Comparison of ENCODE assay signal across 8 mouse cellular contexts in genomic region chr5:73292502-73293457, GRCm38 (mm10). TPM values are rescaled to one million over a fixed set of nuclear protein-coding genes. Genes with fewer than 3 reads are reported as not detected.
A peak's percentile ranks its signal among the peaks of the same experiment; 100 is the strongest.
DNase-seq lines count a peak whose midpoint lies in the region; ATAC-seq lines count a peak whose summit lies in the region.

Gene Ociad1, plus strand, starts transcription at chr5:73292784.

- peaks cover 23% of the 10 kb centered on the region for H3K36me3 ChIP-seq in heart, embryonic 13.5 days
- peaks cover 28% of the 10 kb centered on the region for H3K36me3 ChIP-seq in liver, embryonic 12.5 days
- 0 out of 2 replicates have a peak, but pooled peaks cover 12% of the 10 kb centered on the region for H3K36me3 ChIP-seq in stomach, embryonic 15.5 days

- H3K9me3 ChIP-seq in heart, embryonic 13.5 days, result no peaks in the 10 kb centered on the region
- H3K9me3 ChIP-seq in liver, embryonic 12.5 days (replicated peaks), result no peaks in the 10 kb centered on the region
- H3K9me3 ChIP-seq in stomach, embryonic 15.5 days, result no peaks in the 10 kb centered on the region

- peak; percentile 99 for ATAC-seq in heart, embryonic 13.5 days (ENCODE audit: extremely low read depth, insufficient number of reproducible peaks, low FRiP score, low TSS enrichment)
- peak; percentile 98 for ATAC-seq in liver, embryonic 12.5 days
- peak; percentile 99 for ATAC-seq in stomach, embryonic 15.5 days (ENCODE audit: insufficient read depth, low FRiP score, low read depth)

- H3K27ac ChIP-seq in brown adipose tissue, adult 24 weeks (replicated peaks; ENCODE audit: low read depth, low read length), result peak within 1 kb of the TSS; percentile 91
- H3K27ac ChIP-seq in heart, embryonic 13.5 days (replicated peaks), result peak within 1 kb of the TSS; percentile 98
- H3K27ac ChIP-seq in liver, embryonic 12.5 days, result peak within 1 kb of the TSS; percentile 94
- H3K27ac ChIP-seq in stomach, embryonic 15.5 days, result peak within 1 kb of the TSS; percentile 93

- peak within 1 kb of the TSS; percentile 73 for H3K4me3 ChIP-seq in brown adipose tissue, adult 24 weeks (ENCODE audit: insufficient read depth, low read depth, low read length)
- peak within 1 kb of the TSS; percentile 93 for H3K4me3 ChIP-seq in heart, embryonic 13.5 days
- peak within 1 kb of the TSS; percentile 90 for H3K4me3 ChIP-seq in liver, embryonic 12.5 days
- H3K4me3 ChIP-seq in stomach, embryonic 15.5 days (replicated peaks), result peak within 1 kb of the TSS; percentile 84

- H3K27me3 ChIP-seq in heart, embryonic 13.5 days (replicated peaks), result no peaks in the 10 kb centered on the region
- no peaks in the 10 kb centered on the region for H3K27me3 ChIP-seq in liver, embryonic 12.5 days (replicated peaks)
- H3K27me3 ChIP-seq in stomach, embryonic 15.5 days (replicated peaks), result no peaks in the 10 kb centered on the region

- no peaks in the 10 kb centered on the region for H3K4me1 ChIP-seq in brown adipose tissue, adult 24 weeks (ENCODE audit: control insufficient read depth, insufficient read depth, insufficient read length, low read length)
- peaks cover 31% of the 10 kb centered on the region for H3K4me1 ChIP-seq in heart, embryonic 13.5 days
- H3K4me1 ChIP-seq in liver, embryonic 12.5 days, result peaks cover 31% of the 10 kb centered on the region
- peaks cover 8% of the 10 kb centered on the region for H3K4me1 ChIP-seq in stomach, embryonic 15.5 days

- peak; percentile 98 for DNase-seq in CD4-positive, CD25-positive, alpha-beta regulatory T cell, adult 2 months (ENCODE audit: low read depth, low spot score)
- DNase-seq in fat pad, adult 2 months (ENCODE audit: extremely low read depth, low read depth, low spot score), result peak; percentile 49
- peak; percentile 97 for DNase-seq in kidney, postnatal 10 days
- peak; percentile 94 to 95 for DNase-seq in natural killer cell, adult 2 months (ENCODE audit: low spot score in 2 of 2)

- WGBS in heart, embryonic 13.5 days, result under 1% methylated on average over 56 of the region's 58 CpGs
- WGBS in liver, embryonic 12.5 days (ENCODE audit: insufficient replicate concordance), result under 1% methylated on average over 58 of the region's 58 CpGs
- under 1% methylated on average over 58 of the region's 58 CpGs for whole genome bisulfite sequencing in stomach, embryonic 15.5 days

- H3K4me2 ChIP-seq in heart, embryonic 13.5 days, result peak within 1 kb of the TSS; percentile 83
- H3K4me2 ChIP-seq in liver, embryonic 12.5 days, result peak within 1 kb of the TSS; percentile 71
- peak within 1 kb of the TSS; percentile 63 for H3K4me2 ChIP-seq in stomach, embryonic 15.5 days

- H3K9ac ChIP-seq in heart, embryonic 13.5 days, result peak within 1 kb of the TSS; percentile 98
- H3K9ac ChIP-seq in liver, embryonic 12.5 days, result peak within 1 kb of the TSS; percentile 92
- peak within 1 kb of the TSS; percentile 98 for H3K9ac ChIP-seq in stomach, embryonic 15.5 days

RNA-seq across cellular contexts. Expression of gene Ociad1, which starts in this region (rescaled TPM):
- polyA plus RNA-seq in brown adipose tissue, adult 24 weeks (2012; ENCODE audit: insufficient read depth, insufficient read length, missing spikeins), result 384 and 403 TPM in 2 replicates
- 220 and 251 TPM in 2 replicates for polyA plus RNA-seq in heart, embryonic 13.5 days (2015; fragmentation: Nextera tagmentation; extraction: Ambion mirVana)
- polyA plus RNA-seq in liver, embryonic 12.5 days (2016; fragmentation: Nextera tagmentation; extraction: Ambion mirVana), result 154 and 159 TPM in 2 replicates
- 249 and 252 TPM in 2 replicates for polyA plus RNA-seq in stomach, embryonic 15.5 days (2015; fragmentation: Nextera tagmentation; extraction: Ambion mirVana)

Comparison
In these comparisons a context has a peak if more than half of its experiments do, and no peak if none do; other contexts are left out.
1. Peak in every context shown above with its lines: DNase-seq, ATAC-seq, H3K4me3 ChIP-seq and H3K27ac ChIP-seq.